Mouse (Mus musculus) ZHBTc4 (cell line): Measurements from ENCODE around the gene Dpagt1.
"Not testable (repeated sequence)": the region's sequence is repeated elsewhere in the genome, so short reads cannot be mapped to it uniquely, and the experiment has no call there.

Experiments used
- DNase-seq: peaks from one replicate; pipeline ENCODE4 v3.0.0-alpha.2; 2011; ENCODE audit warnings: low read depth, low spot score

The Dpagt1 gene

DNA sequence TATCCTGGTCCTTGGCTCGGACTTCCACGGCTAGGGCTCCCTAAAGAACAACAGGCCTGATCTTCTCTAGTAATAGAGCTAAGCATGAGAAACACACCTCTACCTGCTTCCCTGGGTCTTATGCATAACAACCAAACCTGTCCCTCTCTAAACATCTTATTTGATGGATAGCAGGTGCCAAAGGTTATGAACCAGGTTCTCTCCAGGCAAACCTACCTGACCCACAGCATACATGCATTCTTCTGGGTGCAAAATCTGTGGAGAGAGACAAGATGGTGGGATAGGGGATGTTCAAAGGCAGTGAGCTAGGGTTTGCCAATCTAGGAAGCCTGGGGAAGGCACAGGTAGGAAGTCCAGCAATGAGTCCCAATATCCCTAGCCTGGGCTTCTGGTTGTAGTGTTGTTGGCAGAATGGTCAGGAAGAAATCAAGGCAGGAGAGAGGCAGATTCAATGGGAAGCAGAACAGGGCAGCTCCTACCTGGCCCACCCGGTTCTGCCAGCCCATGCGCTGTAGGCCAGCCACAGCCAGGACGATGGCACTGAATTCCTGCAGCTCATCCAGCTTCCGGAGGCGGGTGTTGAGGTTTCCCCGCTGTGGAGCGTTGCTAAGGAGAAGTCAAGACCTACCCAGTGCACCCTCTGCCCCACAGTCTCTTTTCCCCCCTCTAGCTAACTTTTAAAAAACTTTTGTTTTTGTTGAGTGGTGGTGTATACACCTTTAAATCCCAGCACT lies 11.8 kb downstream of the Dpagt1 start:
- peak; percentile 66 for DNase-seq

DNA sequence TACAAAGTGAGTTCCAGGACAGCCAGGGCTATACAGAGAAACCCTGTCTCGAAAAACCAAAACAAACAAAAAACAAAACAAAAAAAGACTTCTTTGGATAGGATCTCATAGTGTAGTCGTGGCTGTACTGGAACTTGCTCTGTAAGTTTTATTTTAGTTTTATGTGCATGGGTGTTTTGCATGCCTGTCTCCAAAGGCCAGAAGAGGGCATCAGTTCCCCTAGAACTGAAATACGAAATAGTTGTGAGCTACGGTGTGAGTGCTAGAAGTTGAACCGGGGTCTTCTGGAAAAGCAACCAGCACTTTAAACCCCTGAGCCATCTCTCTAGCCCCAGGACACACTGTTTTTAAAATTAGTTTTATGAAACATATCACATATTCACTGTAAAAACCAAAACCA lies 12.8 kb downstream of the Dpagt1 start:
- DNase-seq, result no peak

DNA sequence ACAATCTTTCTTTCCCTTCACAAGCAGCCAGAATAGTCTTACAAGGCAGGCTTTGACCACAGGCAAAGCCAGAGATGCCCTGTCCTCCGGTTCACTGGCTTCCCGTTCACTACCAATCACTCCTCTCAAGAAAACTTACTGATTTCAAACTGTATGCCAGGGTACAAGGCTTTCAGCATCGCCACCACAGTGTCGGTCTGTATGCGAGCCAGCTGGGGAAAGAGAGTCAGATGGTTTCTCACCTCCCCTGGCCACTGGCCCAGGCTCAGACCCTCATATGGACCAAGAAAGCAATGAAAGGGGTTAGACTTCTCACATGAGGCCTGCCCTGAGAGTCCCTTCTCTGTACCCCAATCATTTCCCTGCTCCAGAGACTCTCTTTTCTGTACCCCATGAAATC lies 15.7 kb downstream of the Dpagt1 start:
- no peak for DNase-seq

DNA sequence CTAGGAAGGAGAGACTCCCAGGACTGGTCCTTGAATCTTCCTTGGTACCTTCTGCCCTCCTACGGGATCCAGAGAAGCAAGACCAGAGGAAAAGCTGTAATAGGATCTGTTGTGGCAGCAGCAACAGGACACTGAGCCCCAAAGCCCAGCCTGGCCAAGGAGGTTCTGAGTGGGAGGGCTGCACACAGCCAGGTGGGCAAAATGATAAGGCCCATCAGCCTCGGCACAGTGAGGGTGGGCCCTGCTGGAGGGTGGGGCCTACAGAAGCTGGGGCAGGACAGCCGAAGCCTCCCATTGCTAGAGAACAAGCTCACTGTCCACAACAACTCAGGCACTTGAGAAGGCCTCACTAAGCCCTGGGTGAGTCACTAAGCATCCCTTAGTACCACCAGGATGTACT lies 16.4 kb downstream of the Dpagt1 start:
- no peak for DNase-seq

DNA sequence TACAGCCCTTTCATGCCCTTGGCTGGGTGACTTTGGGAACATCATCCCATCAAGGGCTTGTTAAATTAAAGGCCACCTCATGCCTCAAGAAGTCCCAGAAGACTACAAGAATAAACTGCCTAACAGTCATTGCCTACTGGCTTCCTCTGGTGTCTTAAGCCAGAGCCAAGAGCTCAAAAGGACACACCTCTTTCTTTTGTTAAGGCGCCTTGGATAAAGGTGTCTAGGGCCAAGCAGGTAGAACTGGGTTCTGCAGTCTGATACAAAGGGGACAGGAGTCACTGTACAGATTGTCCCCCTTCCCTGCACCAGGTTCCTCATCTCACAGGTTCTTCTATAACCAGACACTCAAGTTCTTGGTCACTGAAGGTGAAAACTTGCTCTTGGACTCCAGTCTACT lies 16.8 kb downstream of the Dpagt1 start:
- DNase-seq, result no peak

DNA sequence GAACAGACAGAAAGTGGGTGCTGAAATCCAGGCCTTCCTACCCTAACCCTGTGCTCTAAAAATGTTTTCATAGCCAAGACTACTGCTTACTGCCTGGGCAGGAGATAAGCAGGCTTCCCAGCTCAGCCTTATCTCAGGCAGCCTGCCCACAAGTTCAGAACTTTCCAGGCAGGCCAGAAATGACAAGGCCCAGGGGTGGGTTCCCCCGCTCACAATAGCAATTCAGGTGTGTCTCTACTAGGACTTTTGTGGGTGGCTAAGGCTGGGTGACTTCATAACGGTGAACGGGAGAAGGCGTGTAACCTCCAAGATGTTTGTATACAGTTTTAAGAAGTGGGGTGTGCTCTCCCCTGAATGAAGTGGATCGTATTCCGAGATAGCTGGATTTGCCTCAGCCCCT lies 17.5 kb downstream of the Dpagt1 start:
- DNase-seq, result no peak

DNA sequence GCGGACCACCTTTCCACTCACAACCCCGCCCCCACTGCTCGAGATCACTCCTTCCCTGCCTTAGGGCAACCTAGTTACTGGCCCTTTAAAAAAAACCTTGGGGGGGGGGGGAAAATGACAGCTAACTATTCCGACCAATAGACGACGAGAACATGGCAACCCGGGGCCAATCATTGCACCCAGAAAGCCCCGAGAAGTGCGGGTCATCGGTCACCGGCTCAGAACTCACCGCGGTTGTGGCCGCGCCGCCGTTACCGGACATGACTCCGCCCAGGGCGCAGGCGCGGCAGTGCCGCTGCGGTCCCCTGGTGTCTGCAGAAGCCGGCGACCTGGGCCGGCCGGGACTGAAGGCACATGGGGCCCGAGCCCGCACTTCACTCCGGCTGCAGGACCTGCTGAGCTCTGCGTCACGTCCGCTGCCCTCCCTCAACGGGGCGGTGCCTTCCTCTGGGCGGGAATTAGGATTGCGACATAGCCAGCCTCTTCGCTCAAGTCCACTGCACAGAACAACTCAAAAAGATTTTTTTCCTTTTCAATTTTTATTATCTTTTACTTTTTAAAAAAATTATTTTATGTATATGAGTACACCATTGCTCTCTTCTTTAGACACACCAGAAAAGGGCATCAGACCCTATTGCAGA lies 18.1 kb downstream of the Dpagt1 start, which contains the start of gene Hmbs:
TSS of gene Hmbs (minus strand) at position 448 of the 641 bp plus-strand sequence.
- peak; percentile 93 for DNase-seq

DNA sequence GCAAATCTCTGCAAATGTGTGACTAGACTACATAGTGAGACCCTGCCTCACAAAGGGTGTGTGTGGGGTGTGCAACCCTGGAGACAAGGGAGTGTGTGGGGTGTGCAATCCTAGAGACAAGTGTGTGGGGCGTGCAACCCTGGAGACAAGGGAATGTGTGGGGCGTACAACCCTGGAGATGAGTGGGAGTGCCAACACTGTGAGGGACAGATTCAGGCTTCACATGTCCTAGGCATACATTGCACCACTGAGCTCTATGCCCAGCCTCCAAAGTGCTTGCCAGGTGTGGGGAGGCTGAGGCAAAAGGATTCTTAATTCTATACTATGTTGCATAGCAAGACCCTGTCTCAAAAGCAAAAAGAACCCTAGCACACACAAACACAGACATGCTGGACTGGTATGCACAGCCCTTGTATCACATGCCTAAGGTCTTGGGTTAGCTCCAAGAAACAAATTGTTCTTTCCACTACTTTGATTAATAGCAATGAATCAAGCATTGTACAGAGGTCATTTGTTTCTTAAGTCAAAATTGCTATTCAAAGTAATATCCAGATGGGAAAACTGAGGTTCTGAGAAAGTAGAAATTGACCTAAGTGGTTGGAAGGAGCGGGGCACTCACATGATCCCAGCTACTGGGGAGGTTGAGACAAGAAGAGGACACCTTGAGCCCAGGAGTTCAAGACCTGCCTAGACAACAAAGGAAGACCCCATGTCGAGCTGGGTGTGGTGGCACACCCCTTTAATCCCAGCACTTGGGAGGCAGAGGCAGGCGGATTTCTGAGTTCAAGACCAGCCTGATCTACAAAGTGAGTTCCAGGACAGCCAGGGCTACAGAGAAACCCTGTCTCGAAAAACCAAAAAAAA lies 20.0 kb downstream of the Dpagt1 start:
- no peak for DNase-seq

DNA sequence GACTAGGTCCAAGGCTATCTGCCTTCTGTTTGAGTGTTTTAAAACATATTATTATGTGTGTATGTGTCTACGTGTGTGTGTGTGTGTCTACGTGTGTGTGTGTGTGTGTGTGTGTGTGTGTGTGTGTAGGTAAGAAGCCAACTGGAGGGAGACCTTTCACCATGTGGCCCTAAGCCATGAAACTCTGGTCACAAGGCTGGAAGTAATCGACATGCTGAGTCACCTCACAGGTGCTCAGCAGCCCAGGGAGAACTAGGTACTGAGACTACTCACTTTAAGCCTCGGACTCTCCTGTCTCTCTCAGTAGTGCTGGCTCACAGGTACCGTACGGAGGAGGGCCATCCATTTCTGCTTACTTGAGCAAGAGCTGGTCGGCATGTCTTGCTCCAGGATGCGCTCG lies 21.3 kb downstream of the Dpagt1 start:
- no peak for DNase-seq

DNA sequence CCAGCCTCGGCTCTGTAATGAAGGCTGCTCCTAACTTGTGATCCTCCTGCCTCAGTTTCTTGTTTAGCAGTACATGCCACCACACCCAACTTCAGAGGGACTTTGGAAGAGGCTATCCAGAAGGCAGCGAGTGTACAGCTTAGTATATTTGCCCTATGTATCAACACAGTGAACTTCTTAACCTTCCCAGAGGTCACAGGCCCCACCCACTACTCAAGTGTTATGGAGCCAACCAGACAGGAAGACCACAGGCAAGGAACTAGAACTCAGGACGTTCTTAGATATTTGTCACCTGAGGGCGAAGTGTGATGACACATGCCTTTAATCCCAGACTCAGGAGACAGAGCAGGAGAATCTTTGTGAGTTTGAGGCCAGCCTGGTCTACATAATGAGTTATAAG lies 21.8 kb downstream of the Dpagt1 start:
- peak; percentile 46 for DNase-seq

DNA sequence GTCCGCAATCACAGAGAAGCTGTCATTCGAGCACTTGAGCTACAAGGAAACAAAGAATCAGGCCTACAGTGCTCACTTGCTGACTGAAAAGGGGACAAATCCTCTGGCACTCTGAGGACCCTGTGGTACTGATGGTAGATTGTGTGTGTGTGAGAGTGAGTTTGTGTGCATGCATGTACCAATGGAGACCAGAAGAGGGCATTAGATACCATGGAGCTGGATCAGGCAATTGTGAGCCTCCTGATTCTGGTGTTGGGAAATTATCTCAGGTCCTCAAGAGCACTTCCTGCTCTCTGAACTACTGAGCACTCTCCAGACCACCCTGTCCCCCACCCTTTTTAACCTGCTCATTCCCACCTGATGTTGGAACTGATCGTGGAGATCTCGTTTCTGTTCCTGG lies 22.7 kb downstream of the Dpagt1 start:
- DNase-seq, result peak; percentile 59

DNA sequence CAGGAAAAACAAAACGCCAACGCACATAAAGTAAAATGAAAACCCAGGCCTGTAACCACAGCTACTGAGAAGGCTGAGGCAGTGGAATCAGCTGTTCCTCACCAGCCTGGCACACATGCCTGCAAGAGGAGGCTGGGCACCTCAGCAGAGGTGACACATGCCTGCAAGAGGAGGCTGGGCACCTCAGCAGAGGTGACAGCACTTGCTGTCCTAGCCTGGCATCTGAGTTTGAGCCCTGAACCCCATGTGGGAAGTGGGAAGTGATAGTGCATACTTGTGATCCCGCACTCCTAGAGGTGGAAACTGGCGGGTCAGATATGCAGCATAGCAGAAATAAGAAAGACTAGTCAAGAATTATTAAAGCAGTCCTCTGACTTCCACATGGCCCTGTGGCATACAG lies 25.6 kb downstream of the Dpagt1 start:
- DNase-seq, result no peak

DNA sequence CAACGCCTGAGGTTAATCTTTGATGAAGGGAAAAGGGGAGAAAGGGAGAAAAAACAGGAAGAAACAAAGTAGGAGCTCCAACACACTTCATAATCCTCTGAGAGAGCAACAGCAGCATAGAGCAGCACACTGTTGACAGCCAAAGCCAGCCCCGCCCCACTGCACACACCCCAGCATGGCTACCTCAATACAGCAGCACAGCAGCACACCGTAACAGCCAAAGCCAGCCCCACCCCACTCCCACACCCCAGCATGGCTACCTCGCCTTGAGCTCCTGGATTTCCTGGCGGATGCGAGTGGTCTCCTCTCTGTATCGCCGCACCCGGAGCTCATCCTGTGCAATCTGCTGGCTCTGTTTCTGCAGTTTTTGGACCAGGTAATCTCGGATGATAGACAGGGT lies 26.5 kb downstream of the Dpagt1 start:
- no peak for DNase-seq

DNA sequence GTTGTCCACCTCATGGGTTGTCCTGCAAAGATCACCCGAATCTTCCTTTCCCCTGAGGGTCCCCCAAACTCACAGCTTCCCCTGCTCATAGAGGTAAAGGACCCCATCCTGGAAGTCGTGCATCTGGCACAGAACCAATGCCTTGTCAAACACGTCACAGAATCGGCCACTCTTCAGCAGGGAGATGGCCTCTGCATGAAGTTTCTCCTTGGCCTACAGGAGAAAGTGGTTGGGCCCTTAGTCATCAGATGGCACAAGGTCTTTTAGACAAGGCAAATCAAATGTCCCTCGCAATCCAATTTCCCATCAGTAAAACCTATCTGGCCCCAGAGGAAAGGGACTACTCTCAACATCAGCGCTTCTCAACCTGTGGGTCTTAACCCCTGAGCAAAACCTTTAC lies 27.3 kb downstream of the Dpagt1 start:
- DNase-seq, result no peak

DNA sequence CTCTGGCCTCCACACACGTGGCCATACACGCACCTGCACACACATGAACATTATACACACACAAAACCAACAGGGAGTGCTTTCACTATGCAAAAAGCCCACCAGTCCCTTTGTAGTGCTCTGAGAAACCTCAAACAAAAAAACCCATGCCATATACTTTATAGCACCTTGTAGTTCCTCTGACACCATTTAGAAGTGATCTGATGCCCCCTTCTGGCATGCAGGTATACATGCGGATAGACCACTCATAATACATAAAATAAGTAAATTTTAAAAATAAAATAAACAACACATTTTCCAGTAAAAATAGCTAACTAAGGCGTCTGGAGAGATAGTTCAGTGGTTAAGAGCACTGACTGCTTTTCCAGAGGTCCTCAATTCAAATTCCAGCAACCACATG lies 31.4 kb downstream of the Dpagt1 start:
- DNase-seq, result no peak

DNA sequence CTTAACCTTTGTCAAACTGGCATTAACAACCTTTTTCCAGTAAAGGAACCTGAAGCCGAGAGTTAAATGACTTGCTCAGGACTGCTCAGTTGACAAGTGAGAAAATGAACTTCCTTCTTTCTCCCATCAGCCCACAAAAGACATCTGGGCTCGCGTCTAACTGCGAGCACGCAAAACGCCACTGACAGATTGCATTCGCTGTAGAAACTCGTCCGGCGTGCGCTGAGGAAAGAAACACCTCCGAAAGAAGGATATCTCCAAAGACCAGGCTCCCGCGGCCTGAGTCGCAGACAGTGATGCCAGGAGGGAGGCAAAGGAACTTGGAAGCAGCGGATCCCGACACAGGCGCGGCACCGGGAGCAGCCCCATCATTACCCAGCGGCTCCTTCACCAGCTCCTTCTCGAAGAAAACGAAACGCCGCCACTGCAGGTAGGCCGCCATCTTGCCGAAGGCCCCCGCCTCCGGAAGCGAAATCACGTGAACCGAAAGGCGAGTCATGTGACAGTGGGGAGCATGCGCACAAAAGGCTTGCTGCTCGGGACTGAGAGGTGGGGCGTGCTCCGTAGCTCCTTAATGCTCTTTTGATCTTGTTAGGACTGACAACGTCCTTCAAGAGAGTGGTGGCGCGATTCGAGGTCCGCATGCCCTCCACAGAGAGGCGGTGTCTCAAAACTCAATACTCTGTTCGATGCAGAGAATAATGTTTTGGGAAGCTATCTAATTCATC lies 35.5 kb downstream of the Dpagt1 start, which contains the start of gene Vps11:
TSS of gene Vps11 (minus strand) at position 481 of the 728 bp plus-strand sequence.
- DNase-seq, result peak; percentile 98

DNA sequence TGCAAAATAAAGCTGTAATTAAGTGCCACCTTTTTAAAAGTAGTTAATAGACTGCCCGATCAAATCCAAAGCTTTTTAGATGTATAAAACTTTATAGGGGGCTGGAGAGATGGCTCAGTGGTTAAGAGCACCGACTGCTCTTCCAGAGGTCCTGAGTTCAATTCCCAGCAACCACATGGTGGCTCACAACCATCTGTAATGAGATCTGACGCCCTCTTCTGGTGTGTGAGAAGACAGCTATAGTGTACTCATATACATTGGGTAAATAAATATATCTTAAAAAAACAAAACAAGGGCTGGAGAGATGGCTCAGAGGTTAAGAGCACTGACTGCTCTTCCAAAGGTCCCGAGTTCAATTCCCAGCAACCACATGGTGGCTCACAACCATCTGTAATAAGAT lies 36.1 kb downstream of the Dpagt1 start:
- not testable (repeated sequence) for DNase-seq

DNA sequence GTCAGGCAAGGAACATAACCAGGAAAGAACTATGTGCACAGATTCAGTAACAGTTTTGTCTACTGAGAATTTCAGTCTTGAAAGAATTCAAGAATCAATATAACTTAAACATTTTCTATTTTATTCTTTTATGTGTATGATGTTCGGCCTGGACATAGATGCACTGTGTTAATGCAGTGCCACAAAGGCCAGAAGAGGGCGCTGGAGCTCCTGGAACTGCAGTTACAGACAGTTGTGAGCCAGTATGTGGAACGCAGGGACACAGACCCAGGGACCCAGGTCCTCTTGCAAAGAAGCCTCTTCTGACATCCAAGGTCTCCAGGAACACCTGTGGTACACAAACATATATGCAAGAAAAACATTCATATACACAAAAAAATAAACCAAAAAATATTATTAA lies 38.7 kb downstream of the Dpagt1 start:
- peak; percentile 83 for DNase-seq

DNA sequence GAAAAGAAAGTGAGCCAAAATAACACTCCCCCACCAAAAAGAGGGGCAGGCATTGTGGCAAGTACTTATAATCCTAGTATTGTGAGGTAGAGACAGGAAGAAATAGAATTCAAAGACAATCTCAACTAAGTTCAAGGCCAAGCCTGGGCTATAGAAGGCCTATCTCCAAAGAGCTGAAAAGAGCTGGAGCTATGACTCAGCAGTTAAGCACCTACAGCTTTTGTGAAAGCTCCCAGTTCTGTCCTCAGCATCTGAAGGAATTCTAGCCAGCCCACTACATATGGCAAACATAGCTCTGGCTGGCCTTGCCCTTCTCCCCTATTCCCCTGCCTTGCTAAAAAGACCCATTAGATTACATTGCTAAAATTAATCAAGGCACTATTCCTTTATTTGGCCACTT lies 47.6 kb downstream of the Dpagt1 start:
- DNase-seq, result no peak

DNA sequence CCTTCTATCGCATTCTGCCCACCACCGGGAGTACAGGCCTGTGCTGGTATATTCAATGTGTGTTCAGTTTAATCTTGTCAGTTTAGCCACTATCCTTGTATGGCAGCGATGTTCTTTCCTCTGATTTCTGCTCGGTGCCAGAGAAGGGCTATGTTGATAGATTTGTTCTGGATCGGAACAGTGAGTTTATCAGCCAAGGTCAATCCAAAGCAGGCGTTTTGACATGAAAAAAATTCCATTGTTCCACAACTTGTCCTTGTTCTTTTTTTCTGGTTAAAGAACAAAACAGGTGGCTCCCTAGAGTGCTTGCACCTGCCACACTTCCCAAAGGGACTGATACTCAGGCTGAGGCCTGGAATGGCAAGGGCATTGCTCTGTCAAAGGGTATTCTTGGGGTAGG lies 50.3 kb downstream of the Dpagt1 start:
- no peak for DNase-seq

DNA sequence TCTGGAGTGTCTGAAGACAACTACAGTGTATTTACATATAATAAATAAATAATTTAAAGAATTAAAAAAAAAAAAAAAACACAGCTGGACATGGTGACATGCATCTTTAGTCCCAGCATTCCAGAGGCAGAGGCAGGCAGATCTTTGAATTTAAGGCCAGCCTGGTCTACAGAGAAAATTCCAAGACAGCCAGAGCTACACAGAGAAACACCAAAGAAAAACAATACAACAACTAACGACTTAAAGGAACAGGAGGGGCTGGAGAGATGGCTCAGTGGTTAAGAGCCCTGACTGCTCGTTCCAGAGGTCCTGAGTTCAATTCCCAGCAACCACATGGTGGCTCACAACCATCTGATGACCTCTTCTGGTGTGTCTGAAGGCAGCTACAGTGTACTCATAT lies 51.5 kb downstream of the Dpagt1 start:
- not testable (repeated sequence) for DNase-seq
